Mouse (Mus musculus) ES-E14 (cell line): ENCODE data around the gene Hes7. TPM values are rescaled to one million over a fixed set of nuclear protein-coding genes. Genes with fewer than 3 reads are reported as not detected.

ENCODE experiments used
- DNase-seq: peaks from one replicate; pipeline ENCODE4 v3.0.0-alpha.2; 2013; ENCODE audit warnings: low read depth, low spot score
- H3K27ac ChIP-seq: 2 replicates; pipeline ENCODE4 v1.5.1; 2012; ENCODE audit warnings: low read depth, mild to moderate bottlenecking, low read length, moderate library complexity, mixed read lengths; ENCODE audit not compliant: poor library complexity, insufficient read depth, severe bottlenecking
- H3K36me3 ChIP-seq: 2 replicates; pipeline ENCODE4 v1.6.1; 2012; ENCODE audit warnings: mild to moderate bottlenecking, low read length, moderate library complexity, mixed read lengths; ENCODE audit not compliant: control insufficient read depth, poor library complexity, insufficient read depth, severe bottlenecking
- H3K4me1 ChIP-seq, 2 experiments: fragments of 150-350 bp in 1 of 2; sonication (generic) in 1 of 2; 2 replicates each; pipeline ENCODE4 v1.6.1; 2012; ENCODE audit warnings: low read length in 2 of 2, mild to moderate bottlenecking in 1 of 2, mixed read lengths in 1 of 2; ENCODE audit not compliant: control insufficient read depth in 2 of 2, insufficient read depth in 2 of 2, poor library complexity in 1 of 2
- H3K4me3 ChIP-seq, 2 experiments: fragments of 150-350 bp in 1 of 2; sonication (generic) in 1 of 2; 2 replicates each; pipeline ENCODE4 v1.5.1; 2012; ENCODE audit warnings: low read length in 2 of 2, low read depth in 1 of 2, mild to moderate bottlenecking in 1 of 2, mixed read lengths in 1 of 2; ENCODE audit not compliant: insufficient read depth in 1 of 2, poor library complexity in 1 of 2, severe bottlenecking in 1 of 2
- H3K9ac ChIP-seq: 2 replicates; pipeline ENCODE4 v1.6.1; 2012; ENCODE audit warnings: low read depth, mild to moderate bottlenecking, low read length, mixed read lengths; ENCODE audit not compliant: poor library complexity, insufficient read depth, severe bottlenecking
- H3K9me3 ChIP-seq: fragments of 150-350 bp; sonication (generic); 2 replicates; pipeline ENCODE4 v1.6.1; 2012; ENCODE audit warnings: low read depth, mild to moderate bottlenecking, low read length; ENCODE audit not compliant: control insufficient read depth, insufficient read depth
- CHD2 ChIP-seq: IDR thresholded peaks from 2 replicates; pipeline ENCODE4 v1.6.1; 2014; ENCODE audit warnings: mild to moderate bottlenecking, low read depth, low read length, inconsistent platforms
- HCFC1 ChIP-seq: IDR thresholded peaks from 2 replicates; pipeline ENCODE4 v1.6.1; 2012; ENCODE audit warnings: low read length, inconsistent platforms, borderline replicate concordance; ENCODE audit not compliant: insufficient read depth
- MAFK ChIP-seq: IDR thresholded peaks from 2 replicates; pipeline ENCODE4 v1.6.1; 2014; ENCODE audit warnings: mild to moderate bottlenecking, low read depth, low read length, inconsistent platforms; ENCODE audit not compliant: insufficient read depth
- ZC3H11A ChIP-seq: IDR thresholded peaks from 2 replicates; pipeline ENCODE4 v1.6.1; 2012; ENCODE audit warnings: low read depth, mild to moderate bottlenecking, inconsistent platforms, low read length, borderline replicate concordance
- ZNF384 ChIP-seq: IDR thresholded peaks from 2 replicates; pipeline ENCODE4 v1.6.1; 2012; ENCODE audit warnings: low read depth, low read length, inconsistent platforms
- in situ Hi-C, 2 experiments: fragments of 600-800 bp; cut with MboI; formaldehyde crosslinking; loops; one replicate each; pipeline ENCODE4 v1.15.1; 2025; ENCODE audit warnings: low sequenced_read_pairs in 2 of 2, inconsistent platforms in 1 of 2; ENCODE audit not compliant: unreplicated experiment in 2 of 2
- total RNA-seq: library from RNA; depleted of rRNA; stranded (reverse); fragments of 300-350 nt; gene quantifications from 2 replicates; pipeline ENCODE4 v1.2.3, GENCODE M21; 2012

Gene Hes7
- total RNA-seq, 1 experiment, result not detected

GRCm38 (mm10) chr11:69118765-69119164 lies 1.4 kb upstream of the Hes7 start:
- Histone ChIP-seq H3K4me1 (peaks cover 0 to 4% of the 10 kb centered on the region in 2 experiments; a peak in 1 of 4 replicates), H3K27ac (no peak overlapping the region), H3K36me3 (no peaks in the 10 kb centered on the region), H3K9me3 (no peaks in the 10 kb centered on the region), H3K9ac (no peak overlapping the region), H3K4me3 (peak overlapping the region; percentile 59 to 72)
- TF ChIP-seq MAFK, result peak; percentile 94
- TF ChIP-seq ZNF384, result peak; percentile 95
- no peak for TF ChIP-seq ZC3H11A
- TF ChIP-seq CHD2, result no peak
- no peak for DNase-seq
- in situ Hi-C loops, result no loop called here

GRCm38 (mm10) chr11:69119446-69120155 lies 603 bp upstream of the Hes7 start:
- no peak for DNase-seq
- H3K4me3 ChIP-seq, result 0 out of 4 replicates have a peak overlapping the region, but pooled peaks of 1 of the 2 experiments have one; percentile 9
- no peak overlapping the region for H3K9ac ChIP-seq
- no peaks in the 10 kb centered on the region for H3K36me3 ChIP-seq
- no peaks in the 10 kb centered on the region for H3K9me3 ChIP-seq
- H3K27ac ChIP-seq, result no peak overlapping the region
- TF ChIP-seq HCFC1 (no peak), ZC3H11A (no peak), ZNF384 (no peak), MAFK (no peak), CHD2 (no peak)
- H3K4me1 ChIP-seq, result peaks cover 0 to 4% of the 10 kb centered on the region in 2 experiments; a peak in 1 of 4 replicates
- in situ Hi-C loops, result no loop called here

GRCm38 (mm10) chr11:69121001-69121740 lies 967 bp downstream of the Hes7 start:
- Histone ChIP-seq H3K27ac (no peak overlapping the region), H3K4me3 (peak overlapping the region; percentile 68 to 82), H3K36me3 (no peaks in the 10 kb centered on the region), H3K9ac (0 out of 2 replicates have a peak overlapping the region, but pooled peaks have one; percentile 6), H3K4me1 (peaks cover 0 to 7% of the 10 kb centered on the region in 2 experiments; a peak in 2 of 4 replicates), H3K9me3 (no peaks in the 10 kb centered on the region)
- in situ Hi-C loops, result no loop called here
- DNase-seq, result no peak
- TF ChIP-seq ZNF384 (no peak), ZC3H11A (no peak), HCFC1 (no peak), CHD2 (no peak), MAFK (no peak)

GRCm38 (mm10) chr11:69121741-69122335 lies 1.6 kb downstream of the Hes7 start:
- H3K27ac ChIP-seq, result no peak overlapping the region
- H3K4me1 ChIP-seq, result peaks cover 0 to 9% of the 10 kb centered on the region in 2 experiments; a peak in 2 of 4 replicates
- no peaks in the 10 kb centered on the region for H3K36me3 ChIP-seq
- in situ Hi-C loops, result no loop called here
- TF ChIP-seq HCFC1, result no peak
- no peak for TF ChIP-seq MAFK
- no peak for TF ChIP-seq ZNF384
- TF ChIP-seq ZC3H11A, result no peak
- TF ChIP-seq CHD2, result no peak
- DNase-seq, result no peak
- H3K4me3 ChIP-seq, result peak overlapping the region; percentile 68 to 82
- H3K9me3 ChIP-seq, result no peaks in the 10 kb centered on the region
- peak overlapping the region; percentile 6; the same call in 1 of the 2 replicates for H3K9ac ChIP-seq
